Mouse (Mus musculus): ENCODE results near the gene Ccar1. TPM values are rescaled to one million over a fixed set of nuclear protein-coding genes. Genes with fewer than 3 reads are reported as not detected.

Ccar1 gene
- 130 TPM for total RNA-seq (2023)

DNA sequence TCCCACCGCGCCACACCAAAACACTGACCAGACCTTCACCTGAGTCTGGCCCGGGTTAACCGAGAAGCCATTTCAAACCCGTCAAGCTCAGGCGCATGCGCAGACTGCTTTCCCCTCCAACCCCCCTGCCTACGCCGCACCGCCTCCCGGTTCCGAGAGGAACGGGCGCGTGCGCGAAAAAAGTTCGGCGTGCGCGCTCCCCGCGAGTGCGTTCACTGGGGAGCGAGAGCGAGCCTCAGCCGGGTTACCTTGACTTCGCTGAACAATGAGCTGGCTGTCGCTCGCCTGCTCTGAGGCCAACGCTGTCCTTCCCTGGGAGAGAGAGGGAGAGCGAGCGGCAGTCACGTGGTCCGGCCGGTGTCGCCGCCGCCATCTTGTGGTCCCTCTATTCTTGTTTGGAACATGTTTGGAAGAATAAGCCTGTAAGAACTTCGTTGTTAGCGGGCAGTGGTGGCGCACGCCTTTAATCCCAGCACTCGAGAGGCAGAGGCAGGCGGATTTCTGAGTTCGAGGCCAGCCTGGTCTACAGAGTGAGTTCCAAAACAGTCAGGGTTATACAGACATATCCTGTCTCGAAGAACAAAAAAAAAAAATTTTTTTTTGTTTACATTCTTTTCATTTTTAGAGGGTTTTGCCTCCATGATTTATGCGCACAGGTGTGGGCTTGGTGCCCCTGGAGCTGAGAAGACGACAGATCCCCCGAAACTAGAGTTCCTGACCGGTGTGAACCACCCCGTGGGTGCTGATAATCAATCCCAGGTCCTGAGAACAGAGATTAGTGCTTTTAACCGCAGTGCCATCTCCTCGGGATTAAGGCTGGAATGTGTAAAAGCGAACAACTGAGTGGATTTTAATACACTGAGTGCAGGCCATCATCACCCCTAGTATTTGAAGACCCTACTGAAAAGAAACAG, at the start of gene Ccar1:
Ccar1 (minus strand) TSS at position 110 of the 914 bp plus-strand sequence.

DNA sequence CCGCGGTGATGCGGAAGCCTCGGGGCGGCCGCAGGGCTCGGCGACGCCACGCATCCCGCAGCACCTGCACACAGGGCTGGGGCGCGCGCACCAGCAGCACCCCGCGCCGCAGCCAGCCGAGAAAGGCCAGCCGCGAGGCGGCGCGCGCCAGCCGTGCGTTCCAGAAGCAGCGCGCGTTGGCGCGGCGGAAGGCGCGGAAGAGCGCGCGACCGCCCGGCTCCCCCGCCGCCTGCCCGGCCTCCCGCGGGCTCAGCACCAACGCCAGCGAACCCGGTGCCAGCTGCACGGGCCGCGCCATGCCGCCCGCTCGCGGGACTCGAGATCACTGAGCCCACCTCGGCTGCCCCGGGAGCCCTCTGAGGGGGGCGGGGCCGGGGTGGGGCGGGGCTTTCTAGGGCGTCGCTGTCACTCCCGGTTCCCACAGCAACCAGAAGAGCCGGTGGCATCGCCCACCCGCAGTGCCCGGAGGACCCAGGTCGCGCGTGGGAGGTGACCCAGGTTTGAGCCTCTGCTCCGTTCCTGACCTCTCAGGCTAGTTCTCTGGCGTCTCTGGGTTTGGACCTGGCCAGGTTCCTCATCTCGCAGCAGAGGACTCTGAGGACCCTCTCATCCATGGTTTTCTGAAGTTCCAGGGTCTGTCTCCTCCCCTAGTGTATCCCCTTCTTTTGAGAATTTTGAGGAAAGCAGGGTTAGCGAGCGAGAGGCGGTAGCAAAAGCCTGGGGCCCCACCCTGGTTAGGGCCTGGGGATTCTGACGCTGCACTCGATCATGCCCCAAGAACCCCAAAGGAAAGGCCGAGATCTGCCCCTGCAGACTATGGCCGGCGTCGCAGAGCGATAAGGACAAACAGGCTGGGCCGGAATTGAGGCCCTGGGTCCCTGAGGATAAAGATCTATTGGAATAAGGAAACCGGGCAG, 66.1 kb downstream of the Ccar1 start, which contains the start of gene Stox1:
Stox1 (minus strand) TSS at position 358 of the 917 bp plus-strand sequence.

Other genes with a start within 250 kb of the Ccar1 start
- gene Kif1bp, start 213.8 kb downstream of the Ccar1 start, total RNA-seq (2023): 23.9 TPM
- 145 TPM for gene Ddx21, start 190.0 kb downstream of the Ccar1 start, total RNA-seq (2023)
- gene Ddx50, start 141.1 kb downstream of the Ccar1 start, total RNA-seq (2023): 156 TPM
- 0.21 TPM for gene Stox1, start 66.2 kb downstream of the Ccar1 start, total RNA-seq (2023)
- 28.6 TPM for gene Tet1, start 116.7 kb upstream of the Ccar1 start, total RNA-seq (2023)
- 9.8 TPM for gene Slc25a16, start 128.3 kb upstream of the Ccar1 start, total RNA-seq (2023)
- gene Dna2, start 154.7 kb upstream of the Ccar1 start, total RNA-seq (2023): 0.53 TPM
- 46.1 TPM for gene Rufy2, start 187.9 kb upstream of the Ccar1 start, total RNA-seq (2023)
- 85.5 TPM for gene Hnrnph3, start 231.9 kb upstream of the Ccar1 start, total RNA-seq (2023)
- gene Pbld2, start 232.0 kb upstream of the Ccar1 start, total RNA-seq (2023): 2.3 TPM

Data from CD4-positive naive resting alpha-beta T cell, adult 57 days (primary cell).